Mouse (Mus musculus) cerebellum, adult 2 months (tissue): ENCODE measurements around the gene Kmt2d.

Source experiments
- CTCF ChIP-seq: fragments of 200-500 bp; IDR thresholded peaks from 2 replicates; pipeline ENCODE4 v1.5.1; 2011; ENCODE audit warnings: low read depth, mild to moderate bottlenecking, control low read depth, low read length, moderate library complexity, borderline replicate concordance; ENCODE audit not compliant: insufficient read depth
- POLR2A ChIP-seq: fragments of 200-500 bp; IDR thresholded peaks from 2 replicates; pipeline ENCODE4 v1.6.1; 2011; ENCODE audit warnings: low read length, control low read depth, borderline replicate concordance; ENCODE audit not compliant: insufficient read depth

DNA sequence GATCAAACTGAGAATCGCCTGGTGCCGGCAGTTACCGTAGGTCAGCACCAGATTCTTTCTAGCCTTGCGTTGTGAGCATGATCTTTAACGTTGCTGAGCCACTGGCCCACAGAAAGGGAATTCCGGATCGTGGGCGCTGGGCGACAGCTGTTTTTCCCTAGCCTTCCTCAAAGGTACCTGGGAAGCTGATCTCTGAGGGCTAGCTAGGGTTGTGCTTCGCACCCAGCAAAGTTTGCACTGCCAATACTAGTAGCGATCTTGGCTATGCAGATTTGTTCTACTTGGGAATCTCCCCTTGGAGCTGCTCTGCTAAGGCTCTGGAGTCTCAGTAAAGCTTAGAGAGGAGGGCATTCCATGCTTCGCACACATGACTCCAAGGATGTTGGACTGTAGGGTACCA lies 79.8 kb downstream of the Kmt2d start:
- TF ChIP-seq CTCF (no peak), POLR2A (no peak)
